Mouse (Mus musculus) urinary bladder, adult 2 months (tissue): Measurements from ENCODE around the gene Nav1. TPM values are rescaled to one million over a fixed set of nuclear protein-coding genes. Genes with fewer than 3 reads are reported as not detected.

ENCODE experiments used
- DNase-seq: peaks from one replicate; pipeline ENCODE4 v3.0.0; 2022; ENCODE audit warnings: low spot score
- polyA plus RNA-seq: library from polyadenylated mRNA; depleted of rRNA; stranded (reverse); fragments of >200 nt; gene quantifications from 2 replicates; pipeline ENCODE4 v1.2.3, GENCODE M21; 2012; rRNA removed

Nav1 gene
- polyA plus RNA-seq, result 25.0 and 40.9 TPM in 2 replicates

DNA sequence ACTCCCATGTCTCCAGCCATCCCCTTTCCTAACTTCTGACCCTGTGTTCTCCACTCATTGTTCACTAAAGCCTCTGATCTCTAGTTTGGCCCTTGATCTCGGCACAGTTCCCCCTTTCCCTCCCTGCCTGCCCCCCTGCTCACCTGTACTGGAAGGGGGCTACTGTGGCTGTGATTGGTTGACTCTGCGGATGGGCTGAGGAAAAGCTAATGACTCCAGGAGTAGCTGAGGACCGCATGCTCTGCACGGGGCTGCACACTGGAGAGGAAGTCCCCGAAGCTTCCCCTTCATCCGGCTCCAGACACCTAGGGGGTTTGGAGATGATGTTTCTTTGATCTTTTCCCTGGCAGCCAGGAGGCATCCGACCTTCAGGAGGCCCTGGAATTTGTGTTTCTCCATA is at the start of gene Nav1:
Gene Nav1 (minus strand): TSS at position 277 of the 400 bp plus-strand sequence.
- no peak for DNase-seq

DNA sequence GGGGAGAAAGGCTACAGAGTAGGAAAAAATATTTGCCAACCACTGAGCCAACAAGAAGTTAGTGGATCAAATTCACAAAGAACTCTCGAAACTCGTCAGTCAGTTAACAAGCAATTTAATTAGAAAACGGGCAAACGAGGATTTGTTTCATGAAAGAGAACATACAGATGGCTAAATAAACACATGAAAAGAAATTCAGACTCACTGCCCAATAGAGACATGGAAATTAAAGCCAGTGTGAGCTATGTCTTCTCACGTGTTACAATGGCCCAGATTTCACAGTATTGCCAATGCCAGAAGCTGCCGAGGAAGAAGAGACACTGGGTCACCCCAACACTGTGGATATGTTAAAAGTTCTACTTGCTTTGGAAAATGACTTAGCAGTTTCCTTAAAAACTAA is 46.8 kb upstream of the Nav1 start:
- DNase-seq, result no peak

DNA sequence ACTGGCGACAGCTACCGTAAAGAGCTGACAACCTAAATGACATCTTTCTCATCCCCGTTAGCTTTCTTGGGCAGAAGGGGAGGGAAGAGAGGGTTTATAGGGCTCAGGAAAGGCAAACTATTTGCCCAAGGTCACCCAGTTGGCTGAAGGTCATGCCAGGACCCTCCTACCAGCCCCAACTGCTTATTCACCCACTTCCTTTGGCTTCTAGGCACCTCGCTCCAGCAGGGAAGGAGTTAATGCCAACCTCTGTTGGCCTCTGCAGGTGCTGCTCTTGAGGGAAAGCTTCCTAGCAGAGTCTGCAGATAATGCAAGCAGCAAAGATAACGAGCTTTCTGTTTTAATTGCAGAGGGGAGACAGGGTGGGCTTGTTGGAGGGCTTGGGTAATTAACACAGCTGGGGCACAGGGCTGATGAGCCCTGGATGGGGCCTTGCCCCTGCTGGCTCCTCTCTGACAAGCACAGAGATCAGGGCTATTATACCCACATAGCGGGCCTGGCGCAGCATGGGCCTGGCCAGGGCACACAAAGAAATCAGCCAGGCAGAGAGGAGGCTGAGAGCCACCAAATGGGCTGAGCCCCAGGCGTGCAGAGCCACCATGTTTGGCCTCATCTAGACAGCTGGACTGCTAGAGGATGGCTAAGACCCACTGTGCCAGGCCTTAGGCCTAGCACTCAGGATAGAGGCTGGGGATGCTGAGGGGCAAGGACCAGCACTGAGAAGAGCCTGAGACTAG is 38.5 kb upstream of the Nav1 start:
- no peak for DNase-seq

DNA sequence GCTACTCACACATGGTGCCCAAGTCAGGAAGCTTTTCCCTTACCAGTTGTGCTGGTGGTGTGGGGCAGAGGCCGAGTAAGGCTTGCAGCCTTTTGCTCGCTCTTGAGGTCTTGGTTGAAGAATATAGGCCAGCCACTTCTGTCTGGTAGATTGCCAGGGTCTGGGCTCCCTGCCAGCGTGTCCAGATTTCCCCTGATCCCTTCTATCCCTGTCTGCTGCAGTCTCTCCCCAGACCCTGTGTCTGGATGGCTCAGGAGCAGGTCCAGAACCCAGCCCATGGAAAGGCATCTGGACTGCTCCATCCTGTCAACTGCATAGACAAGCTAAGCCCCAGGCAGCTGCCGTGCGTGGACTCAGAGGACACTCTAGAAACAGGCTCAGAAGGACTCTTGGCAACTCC is 37.0 kb upstream of the Nav1 start:
- DNase-seq, result no peak

DNA sequence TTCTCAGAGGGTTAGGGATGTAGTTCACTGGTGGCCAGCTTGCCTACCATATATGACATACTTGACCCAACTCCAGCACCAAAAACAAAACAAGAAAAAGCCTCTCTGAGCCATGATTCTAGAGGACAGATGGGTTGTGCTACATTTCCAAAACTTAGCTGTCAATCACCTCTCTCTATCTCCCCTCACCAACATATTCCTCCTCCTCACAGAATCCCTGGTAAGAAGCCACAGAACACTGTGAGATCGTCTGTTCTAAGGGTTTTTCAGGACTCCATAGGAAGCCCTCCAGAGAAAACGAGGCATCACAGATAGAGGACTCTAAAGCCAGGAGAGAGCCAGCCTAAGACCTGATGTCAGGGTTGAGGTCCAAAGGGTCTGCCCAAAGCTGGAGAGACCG is 36.6 kb upstream of the Nav1 start:
- DNase-seq, result no peak

DNA sequence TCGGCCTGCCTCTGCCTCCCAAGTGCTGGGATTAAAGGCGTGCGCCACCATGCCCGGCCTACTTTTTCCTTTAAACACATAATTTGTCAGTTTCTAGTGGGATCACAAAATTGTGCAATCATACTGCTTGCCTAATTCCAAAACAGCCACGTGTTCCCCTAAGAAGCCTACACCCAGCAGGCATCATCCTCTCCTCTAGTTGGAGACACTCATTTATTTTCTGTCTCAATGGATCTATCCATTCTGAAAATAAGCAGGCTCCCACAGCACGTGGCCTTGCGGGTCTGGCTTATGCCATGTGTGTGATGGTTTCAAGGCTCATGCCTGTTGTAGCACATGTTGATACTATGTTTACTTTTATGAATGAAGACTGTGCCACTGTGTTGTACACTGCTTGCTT is 32.8 kb upstream of the Nav1 start:
- DNase-seq, result no peak

DNA sequence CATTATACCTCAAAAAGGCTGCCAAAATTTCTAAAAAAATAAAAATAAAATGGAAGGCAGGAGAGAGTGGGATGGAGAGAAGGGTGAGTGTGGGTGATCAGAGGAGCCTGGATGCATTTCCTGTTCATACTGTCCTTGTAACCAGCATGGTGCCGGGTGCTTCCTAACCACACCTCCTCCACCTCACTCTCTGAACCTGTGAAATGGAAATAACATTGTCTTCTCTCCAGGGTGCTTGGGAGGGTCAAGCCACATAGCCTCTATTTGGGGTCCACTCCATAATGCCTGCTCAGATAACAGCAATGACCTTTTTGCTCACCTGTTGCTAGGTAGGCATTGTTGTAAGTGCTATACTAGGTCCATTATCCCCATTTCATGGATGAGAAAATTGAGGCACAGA is 32.0 kb upstream of the Nav1 start:
- no peak for DNase-seq

DNA sequence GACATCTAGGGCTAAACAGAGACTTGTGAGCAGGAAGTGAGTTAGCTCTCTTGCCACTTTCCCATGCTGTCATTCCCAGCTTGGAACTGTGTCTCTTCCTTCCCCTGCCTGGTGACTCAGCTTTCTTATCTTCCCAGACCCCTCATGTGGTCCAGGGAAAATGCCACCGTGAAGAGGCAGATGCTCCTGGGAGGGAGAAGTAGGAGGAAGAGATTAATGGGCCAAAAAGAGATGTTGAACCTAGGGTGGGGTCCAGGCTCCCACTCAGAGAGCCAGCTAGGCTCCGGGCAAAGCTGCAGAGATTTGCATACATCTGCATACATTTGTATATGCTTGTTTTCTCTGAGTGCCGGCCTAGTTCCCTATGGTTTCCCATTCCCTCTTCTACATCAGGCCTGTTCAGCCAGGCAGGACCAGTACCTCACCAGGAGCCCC is 30.5 kb upstream of the Nav1 start:
- DNase-seq, result no peak

DNA sequence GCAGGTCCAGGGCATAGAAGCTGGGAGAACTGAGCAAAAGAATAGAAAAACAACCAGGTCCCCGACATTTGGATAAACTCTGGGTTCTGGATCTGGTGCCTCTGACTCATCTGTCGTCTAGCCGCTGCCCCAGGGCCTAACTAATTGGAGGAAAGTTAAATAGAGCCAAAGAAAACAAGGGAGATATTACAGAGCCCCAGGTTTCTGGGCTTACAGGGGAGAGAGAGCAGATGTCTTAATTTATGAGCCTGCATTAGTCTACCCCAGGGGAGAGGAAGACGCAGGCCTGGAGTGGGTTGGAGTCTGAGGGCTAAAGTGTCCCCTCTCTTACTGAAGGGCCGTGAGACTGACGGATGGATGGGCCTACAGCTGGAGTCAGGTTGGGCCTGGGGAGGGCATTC is 29.0 kb upstream of the Nav1 start:
- DNase-seq, result no peak

DNA sequence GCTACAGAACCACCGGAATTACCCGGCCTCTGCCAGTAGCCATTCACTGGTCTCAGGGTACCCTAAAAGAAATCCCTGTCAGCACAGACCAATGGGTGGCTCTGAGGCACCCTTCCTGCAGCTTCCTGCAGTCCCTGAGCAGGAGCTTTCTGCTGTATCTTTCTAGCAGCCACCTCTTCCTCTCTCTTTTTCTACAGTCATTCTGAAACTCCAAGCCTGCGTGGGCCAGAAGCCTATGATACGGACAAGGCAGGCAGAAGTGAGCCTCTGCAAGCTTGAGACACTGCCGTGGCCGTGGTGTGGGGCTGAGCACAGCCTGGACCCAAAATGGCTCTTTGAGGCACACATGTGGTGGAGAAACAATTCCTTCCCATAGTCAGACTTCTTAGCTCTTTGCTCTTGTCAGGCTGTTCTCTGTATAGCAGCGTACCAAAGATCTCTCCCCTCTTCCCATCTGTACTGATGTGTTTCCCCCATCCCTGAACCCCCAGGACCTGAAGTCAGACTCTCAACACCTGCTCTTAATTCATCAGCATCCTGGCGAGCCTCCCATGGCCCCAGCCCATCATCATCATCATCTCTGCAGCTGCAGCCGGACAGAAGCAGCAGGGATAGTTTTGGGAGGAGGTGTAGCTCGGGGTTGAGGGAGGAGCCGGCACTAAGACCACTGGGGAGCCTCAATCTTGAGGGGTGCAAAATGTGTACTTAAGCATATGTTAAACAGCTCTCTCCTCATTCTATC is 28.4 kb upstream of the Nav1 start:
- DNase-seq, result no peak

DNA sequence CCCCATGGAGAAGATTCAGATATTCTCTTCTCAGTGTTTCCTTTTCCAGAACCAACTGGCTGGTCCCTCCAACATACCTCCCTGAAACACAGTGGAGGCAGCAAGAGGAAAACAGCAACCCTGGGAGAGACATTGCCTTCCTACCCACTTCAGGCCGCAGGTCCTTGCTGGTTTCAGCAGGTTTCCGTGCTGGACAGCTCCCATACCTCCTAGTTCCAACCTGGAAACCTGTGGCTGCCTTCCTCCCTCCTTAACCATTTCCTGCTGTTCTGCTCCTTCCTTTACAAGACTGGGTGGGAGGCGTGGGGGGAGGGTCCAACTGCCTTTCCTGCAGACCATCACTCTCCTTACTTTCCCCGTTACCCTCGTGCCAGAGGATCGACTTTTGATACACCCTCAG is 27.7 kb upstream of the Nav1 start:
- DNase-seq, result no peak

DNA sequence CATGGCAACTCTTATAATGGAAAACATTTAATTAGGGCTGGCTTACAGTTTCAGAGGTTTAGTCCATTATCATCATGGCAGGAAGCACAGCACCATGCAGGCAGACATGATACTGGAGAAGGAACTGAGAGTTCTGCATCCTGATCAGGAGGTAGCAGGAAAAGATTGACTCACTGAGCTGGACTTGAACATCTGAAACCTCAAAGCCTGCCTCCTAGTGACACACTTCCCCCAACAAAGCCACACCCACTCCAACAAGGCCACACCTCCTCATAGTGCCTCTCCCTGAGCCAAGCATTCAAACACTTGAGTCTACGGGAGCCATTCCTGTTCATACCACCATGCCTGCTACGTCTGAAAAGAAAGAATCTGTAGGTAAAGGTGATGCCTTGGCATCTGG is 26.8 kb upstream of the Nav1 start:
- DNase-seq, result no peak

DNA sequence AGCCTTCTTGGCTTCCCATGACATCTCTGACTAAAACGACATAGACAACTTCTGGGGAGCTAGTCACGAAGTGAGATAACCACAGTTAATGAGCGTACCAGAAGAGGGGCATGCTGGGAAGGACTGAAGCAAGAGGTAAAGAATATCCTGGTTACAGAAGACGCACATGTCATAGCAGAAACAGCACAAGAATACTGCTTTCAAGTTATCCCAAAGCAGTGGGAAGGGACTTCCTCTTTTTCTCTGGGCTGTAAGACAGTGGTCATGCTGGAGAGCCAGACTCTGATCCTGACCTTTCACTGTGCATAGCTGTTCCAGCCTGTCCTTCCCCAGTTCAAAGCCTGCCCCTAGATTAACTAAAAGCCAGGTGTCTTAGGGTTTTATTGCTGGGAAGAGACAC is 26.4 kb upstream of the Nav1 start:
- DNase-seq, result no peak

DNA sequence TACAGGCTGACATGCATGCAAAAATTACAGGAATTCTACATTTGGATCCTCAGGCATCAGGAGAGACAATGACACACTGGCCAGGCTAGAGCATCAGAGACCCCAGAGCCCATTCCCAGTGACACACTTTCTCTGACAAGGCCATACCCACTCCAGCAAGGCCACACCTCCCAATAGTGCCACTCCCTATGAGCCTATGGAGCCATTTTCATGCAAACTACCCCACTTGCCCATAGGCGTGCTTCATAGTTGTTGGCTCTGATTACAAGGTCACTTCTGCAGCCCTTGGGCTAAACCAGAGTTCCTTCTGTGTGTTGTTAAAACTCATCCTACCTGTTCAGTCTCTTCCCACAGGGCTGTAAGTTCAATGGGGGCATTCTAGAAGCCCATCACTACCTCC is 25.1 kb upstream of the Nav1 start:
- DNase-seq, result no peak

DNA sequence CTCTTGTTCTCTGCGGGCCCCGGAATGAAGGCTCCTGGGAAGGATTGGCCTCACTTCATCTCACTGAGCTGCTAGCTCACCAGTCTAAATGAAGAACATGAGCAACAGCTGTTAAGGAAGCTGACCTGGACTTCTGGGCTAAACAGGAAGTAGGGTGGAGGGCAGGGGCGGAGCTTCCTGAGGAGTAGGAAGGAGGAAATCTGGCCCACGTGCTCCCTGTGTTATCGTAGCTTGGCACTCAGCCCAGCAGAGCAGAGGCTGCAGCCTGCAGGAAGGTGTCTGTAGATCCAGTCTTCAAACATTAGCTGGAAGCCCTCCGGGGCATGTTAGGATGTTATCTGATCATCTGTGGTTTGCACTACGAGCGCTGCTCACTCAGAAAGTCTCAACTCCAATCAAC is 24.4 kb upstream of the Nav1 start:
- no peak for DNase-seq

DNA sequence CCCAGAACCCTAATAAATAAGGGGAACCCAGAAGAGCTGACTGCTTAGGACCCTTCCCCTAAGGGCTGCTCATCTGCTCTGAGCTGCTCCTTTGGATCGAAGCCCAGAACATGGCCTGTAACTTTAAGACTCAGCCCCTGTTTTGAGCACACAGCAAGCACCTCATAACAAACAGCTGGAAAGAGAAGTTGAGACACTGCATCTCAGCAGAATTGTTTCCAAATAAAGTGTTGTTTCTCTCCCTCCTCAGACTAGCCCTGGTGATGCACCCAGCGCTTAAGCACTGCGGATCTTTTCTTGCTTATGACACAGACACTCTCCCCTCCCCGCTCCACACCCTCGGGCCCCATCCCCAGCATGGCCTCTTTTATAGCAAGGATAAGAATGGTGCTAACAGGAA is 22.8 kb upstream of the Nav1 start:
- no peak for DNase-seq

DNA sequence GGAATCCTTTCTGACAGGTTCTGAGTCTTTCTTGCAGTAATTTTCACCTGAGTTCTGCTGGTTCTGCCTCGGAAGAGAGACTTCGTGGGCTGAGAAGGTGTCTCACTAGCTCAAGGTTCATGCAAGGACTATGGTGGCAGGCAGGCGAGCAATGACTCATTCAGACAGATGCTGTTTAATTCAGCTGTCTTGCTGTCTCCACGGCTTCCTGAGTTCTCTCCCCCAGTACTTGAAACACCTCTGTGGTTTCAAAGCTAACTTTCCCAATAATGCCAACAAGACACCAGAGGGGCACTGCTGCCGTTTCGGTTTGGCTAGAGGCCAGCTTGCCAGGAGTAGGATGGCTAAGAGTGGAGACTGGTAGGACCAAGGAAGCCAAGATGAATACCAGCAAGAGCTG is 19.1 kb upstream of the Nav1 start:
- no peak for DNase-seq

DNA sequence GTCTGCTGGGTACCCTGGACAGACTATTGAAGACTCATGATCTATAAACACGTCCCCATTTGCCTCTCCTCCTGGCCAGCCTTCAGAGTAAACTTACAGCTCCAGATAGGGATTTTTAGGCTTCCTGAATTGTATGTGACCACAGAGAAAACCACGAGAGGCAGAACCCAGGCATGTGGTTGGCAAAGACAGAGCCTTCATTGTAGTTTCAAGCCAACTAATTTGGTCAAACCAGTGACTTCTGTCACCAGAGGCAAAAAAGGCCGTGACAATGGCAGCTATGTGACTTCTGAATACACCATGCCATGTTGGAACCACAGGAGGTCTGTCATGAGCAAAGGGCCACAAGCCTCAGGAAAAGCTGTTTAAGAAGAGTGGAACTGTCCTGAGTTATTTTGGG is 18.6 kb upstream of the Nav1 start:
- DNase-seq, result no peak

DNA sequence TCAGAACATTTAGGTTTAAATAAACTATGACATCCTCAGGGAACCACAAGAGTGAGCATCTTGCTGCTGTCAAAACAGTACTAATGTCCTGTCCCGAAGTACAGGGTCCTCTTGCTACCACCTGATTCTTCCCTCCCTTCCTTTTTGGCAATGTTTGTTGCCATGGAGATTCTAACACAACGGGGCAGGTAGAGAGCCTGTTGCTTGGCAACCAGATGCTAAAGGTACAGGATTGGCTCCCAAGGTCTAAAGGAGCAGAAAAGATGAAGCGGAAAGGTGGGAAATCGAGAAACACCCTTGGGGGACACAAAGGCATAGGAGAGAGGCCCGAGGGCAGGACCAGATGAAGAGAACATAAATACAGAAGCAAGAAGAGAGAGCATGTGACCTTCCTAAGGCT is 17.6 kb upstream of the Nav1 start:
- DNase-seq, result no peak

DNA sequence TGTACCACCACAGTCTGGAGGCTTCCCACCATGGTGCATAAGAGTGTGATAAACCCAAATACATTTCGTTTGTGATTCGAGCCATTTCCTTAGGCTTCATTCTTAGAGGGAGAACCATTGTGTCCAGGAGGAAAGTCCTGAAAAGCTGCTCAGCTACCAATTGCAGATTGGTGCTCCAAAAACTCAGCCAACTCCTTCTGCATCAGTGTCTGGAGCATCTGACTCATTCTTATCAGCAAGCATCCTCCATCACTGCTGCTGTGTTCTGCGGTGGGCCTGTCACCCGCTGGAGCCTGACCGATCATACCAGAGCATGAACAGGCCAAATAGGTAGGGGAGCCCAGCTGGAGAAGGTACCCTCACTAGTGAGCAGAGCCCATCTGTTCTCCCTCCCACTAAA is 16.0 kb upstream of the Nav1 start:
- no peak for DNase-seq

DNA sequence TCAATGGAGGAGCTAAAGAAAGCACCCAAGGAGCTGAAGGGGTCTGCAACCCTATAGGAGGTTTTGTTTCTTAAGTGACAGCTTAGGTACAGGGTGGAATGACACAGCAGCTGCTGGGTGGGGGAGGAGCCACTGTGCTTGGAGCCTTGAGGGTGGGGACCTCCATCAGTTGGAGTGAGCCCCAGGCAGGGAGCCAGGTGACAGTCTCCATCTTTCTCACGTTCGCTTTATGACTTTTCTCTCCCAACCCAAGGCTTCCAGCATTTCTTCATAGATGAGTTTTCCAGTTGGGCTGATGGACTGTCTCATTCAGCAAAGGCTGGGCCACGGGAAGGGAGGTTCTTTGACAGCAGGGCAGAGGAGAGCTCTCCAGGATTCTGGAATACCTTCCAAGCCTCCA is 14.2 kb upstream of the Nav1 start:
- DNase-seq, result no peak

DNA sequence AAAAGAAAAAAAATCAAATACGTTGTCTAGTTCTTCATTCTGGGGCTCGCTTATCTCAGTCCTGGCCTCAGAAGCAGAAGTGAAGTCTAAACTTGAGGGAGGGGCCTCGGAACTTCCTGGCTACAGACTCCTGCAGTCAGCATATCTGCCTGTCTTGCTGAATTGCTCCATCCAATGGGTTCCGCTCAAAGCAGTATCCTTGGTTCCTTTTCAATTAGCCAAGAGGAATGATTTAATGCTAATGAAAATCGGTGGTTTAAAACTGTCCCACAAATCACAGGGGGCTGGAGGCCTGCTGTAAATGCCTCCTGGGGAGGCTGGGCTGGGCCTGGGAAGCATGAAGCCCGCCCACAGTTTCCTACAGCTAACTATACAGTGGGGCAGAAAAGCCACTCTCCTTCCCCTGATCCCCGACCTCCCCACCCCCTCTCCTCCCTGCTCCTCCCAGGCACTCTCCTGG is 12.9 kb upstream of the Nav1 start:
- DNase-seq, result no peak

DNA sequence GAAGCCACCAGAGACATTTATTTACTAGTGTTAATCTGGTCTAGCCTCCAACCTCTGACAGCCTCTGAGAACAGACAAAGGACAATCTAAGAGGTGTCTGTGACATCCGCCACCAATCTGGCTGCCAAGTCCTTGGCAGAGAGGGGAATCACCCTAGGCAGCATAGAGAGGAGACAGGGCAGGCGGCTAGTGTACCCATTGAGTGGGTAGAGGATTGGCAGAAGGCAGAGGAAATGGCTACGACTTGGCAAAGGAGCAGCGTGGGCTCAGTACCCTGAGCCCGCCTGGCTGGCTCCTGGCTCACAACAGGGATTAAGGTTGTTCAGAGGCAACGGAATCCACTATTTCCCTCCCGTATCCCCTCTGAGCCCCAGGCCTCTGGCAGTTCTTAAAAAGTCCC is 12.0 kb upstream of the Nav1 start:
- DNase-seq, result no peak

DNA sequence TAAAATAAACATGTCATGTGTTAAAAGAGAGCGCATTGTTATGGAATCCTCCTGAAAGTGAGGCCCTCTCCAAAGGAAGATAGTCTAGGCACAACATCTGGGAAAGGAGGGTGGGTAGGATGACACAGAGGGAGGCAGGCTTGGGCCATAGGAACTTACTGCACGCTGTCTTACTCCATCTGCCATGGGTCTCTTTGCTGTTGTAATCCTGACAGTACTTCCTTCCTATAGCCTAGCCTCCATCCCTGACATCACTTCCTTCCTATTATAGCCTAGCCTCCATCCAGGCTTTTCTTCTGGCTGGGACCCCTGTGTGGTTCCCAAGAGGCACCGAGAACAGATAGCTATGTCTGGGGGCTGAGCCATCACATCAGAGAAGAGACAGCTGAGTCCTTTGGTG is 10.2 kb upstream of the Nav1 start:
- DNase-seq, result no peak
